Comparison of ENCODE assay signal across 8 mouse cellular contexts in genomic region chr13:50949545-50950226, GRCm38 (mm10).
A peak's percentile ranks its signal among the peaks of the same experiment; 100 is the strongest.
DNase-seq lines count a peak whose midpoint lies in the region; ATAC-seq and TF ChIP-seq lines count a peak whose summit lies in the region.

No protein-coding gene starts in this region.

- H3K36me3 ChIP-seq in heart, adult 2 months (ENCODE audit: control insufficient read depth, insufficient read depth, low read length): no peaks in the 10 kb centered on the region
- H3K36me3 ChIP-seq in liver, postnatal 0 days (replicated peaks; ENCODE audit: insufficient read depth, low read length): no peaks in the 10 kb centered on the region

- no peaks in the 10 kb centered on the region for H3K4me1 ChIP-seq in heart, adult 2 months (ENCODE audit: control insufficient read depth, insufficient read depth, low read length)
- no peaks in the 10 kb centered on the region for H3K4me1 ChIP-seq in liver, postnatal 0 days (ENCODE audit: insufficient read depth)
- H3K4me1 ChIP-seq in olfactory bulb, adult 2 months (ENCODE audit: control insufficient read depth, insufficient read depth, low read length): no peaks in the 10 kb centered on the region

- no peaks in the 10 kb centered on the region for H3K27me3 ChIP-seq in heart, adult 2 months (ENCODE audit: control insufficient read depth, insufficient read depth, low read length)
- H3K27me3 ChIP-seq in liver, postnatal 0 days (ENCODE audit: insufficient read depth, low read length): no peaks in the 10 kb centered on the region

- H3K4me3 ChIP-seq in heart, adult 2 months: no peak overlapping the region
- no peak overlapping the region for H3K4me3 ChIP-seq in liver, postnatal 0 days (ENCODE audit: low read depth, low read length)
- H3K4me3 ChIP-seq in olfactory bulb, adult 2 months (ENCODE audit: insufficient read depth, low read depth, low read length): no peak overlapping the region

- no peak for TF ChIP-seq EP300 in heart, adult 2 months (IDR thresholded peaks at IDR 0.05; ENCODE audit: insufficient read depth, low read depth, low read length)
- TF ChIP-seq EP300 in liver, postnatal 0 days (IDR thresholded peaks at IDR 0.05; ENCODE audit: low read depth): no peak

- no peak for TF ChIP-seq POLR2A in heart, adult 2 months (IDR thresholded peaks at IDR 0.05; ENCODE audit: insufficient read depth, low read depth, low read length)
- TF ChIP-seq POLR2A in olfactory bulb, adult 2 months (IDR thresholded peaks at IDR 0.05; ENCODE audit: insufficient read depth, low read depth, low read length): no peak

- no peak overlapping the region for H3K27ac ChIP-seq in heart, adult 2 months
- no peak overlapping the region for H3K27ac ChIP-seq in liver, postnatal 0 days (ENCODE audit: low read depth)
- H3K27ac ChIP-seq in olfactory bulb, adult 2 months (ENCODE audit: insufficient read depth, low read depth, low read length): no peak overlapping the region

- 28% methylated on average over 6 of the region's 6 CpGs for WGBS in heart, adult 2 months
- WGBS in liver, postnatal 0 days (ENCODE audit: insufficient replicate concordance): 26% methylated on average over 6 of the region's 6 CpGs
- WGBS in olfactory bulb, adult 2 months: 38% methylated on average over 6 of the region's 6 CpGs

- no peaks in the 10 kb centered on the region for H3K79me2 ChIP-seq in heart, adult 2 months (replicated peaks; ENCODE audit: control insufficient read depth, insufficient read depth, low read length)

- peak; percentile 59 for DNase-seq in CD4-positive helper T cell, adult 2 months (ENCODE audit: low read depth, low spot score)
- DNase-seq in adrenal gland, adult 8-10 months: peak; percentile 49
- DNase-seq in embryo, embryonic 10.5 days (ENCODE audit: low spot score): peak; percentile 90
- peak; percentile 59 to 77 for DNase-seq in heart, adult 2 months
- peak; percentile 55 to 93 for DNase-seq in kidney, postnatal 25 days
- peak; percentile 79 for DNase-seq in liver, postnatal 0 days
- peak; percentile 57 for DNase-seq in testis, postnatal 14 days (ENCODE audit: low spot score)

- peak; percentile 99 for TF ChIP-seq CTCF in heart, adult 2 months (IDR thresholded peaks at IDR 0.05)
- TF ChIP-seq CTCF in liver, postnatal 0 days (IDR thresholded peaks at IDR 0.05; ENCODE audit: low read depth): peak; percentile 91
- TF ChIP-seq CTCF in olfactory bulb, adult 2 months (IDR thresholded peaks at IDR 0.05; ENCODE audit: insufficient read depth, low read depth, low read length): peak; percentile 48

- intact Hi-C loops in heart, adult 2 months (cut with DNase I): loop anchor here (1.0 to 5.0 kb wide), 4 partner anchors 223 to 667 kb away; partner anchors contain the start of gene Nxnl2

- no peak overlapping the region for H3K4me2 ChIP-seq in liver, postnatal 0 days (ENCODE audit: low read depth, low read length)

- no peak overlapping the region for H3K9ac ChIP-seq in heart, adult 2 months (ENCODE audit: low read depth, low read length)
- H3K9ac ChIP-seq in liver, postnatal 0 days (replicated peaks): no peak overlapping the region

- no peak for ATAC-seq in liver, postnatal 0 days

- H3K9me3 ChIP-seq in liver, postnatal 0 days (ENCODE audit: low read length): no peaks in the 10 kb centered on the region

Comparison
In these comparisons a context has a peak if more than half of its experiments do, and no peak if none do; other contexts are left out.
1. CTCF ChIP-seq: peak in every context shown above with its lines; median percentile 99 in heart, adult 2 months; 91 in liver, postnatal 0 days; 48 in olfactory bulb, adult 2 months.